Mouse (Mus musculus): ENCODE measurements around the gene Tmem269.

The Tmem269 gene

DNA sequence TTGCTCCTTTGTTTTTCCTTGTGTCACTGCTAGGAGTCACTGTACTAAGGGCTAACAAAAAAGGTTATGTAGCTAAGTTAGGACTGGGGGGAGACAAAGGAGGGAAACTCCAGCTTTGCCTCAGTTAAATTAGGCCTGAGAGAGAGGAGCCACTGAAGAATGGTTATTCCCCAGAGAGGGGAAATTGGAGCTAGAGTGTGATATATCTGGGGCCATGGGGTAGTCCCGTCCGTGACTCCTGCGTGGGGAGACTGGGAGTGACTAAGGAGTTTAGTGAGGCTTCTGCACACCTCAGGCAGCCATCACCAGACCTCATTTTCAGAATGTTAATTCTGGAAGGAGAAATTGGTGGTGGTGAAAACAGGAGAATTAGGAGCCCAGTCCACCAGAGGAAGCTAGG is 16.3 kb upstream of the Tmem269 start:
- DNase-seq = no peak

DNA sequence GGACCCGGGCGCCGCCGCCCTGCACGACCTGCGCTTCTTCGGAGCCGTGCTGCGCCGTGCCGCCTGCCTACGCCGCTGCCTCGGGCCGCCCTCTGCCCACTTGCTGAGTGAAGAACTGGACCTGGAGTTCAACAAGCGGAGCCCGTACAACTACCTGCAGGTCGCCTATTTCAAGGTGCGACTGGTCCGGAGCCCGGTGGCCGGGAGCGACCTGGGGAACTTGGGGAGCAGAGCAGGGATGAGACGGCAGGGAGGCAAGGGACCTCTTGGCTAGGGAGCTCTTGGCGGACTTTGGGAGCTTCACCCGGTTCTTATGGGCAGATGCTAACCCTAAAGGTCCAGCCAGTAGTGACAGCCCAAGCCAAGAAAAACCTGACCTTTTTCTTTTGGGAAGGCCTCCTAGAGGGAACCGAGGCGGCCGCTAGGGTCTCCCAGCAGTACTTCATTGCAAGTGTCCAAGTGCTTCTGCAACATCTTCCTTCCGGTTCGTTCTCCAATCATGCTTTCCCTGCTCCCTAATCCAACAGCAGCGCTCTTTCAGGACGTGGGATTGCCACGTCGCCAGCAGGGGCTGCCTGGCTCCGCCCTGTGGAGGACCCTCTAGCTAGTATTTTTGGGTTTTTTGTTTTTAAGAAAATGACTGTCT is 15.4 kb upstream of the Tmem269 start:
- DNase-seq = no peak

DNA sequence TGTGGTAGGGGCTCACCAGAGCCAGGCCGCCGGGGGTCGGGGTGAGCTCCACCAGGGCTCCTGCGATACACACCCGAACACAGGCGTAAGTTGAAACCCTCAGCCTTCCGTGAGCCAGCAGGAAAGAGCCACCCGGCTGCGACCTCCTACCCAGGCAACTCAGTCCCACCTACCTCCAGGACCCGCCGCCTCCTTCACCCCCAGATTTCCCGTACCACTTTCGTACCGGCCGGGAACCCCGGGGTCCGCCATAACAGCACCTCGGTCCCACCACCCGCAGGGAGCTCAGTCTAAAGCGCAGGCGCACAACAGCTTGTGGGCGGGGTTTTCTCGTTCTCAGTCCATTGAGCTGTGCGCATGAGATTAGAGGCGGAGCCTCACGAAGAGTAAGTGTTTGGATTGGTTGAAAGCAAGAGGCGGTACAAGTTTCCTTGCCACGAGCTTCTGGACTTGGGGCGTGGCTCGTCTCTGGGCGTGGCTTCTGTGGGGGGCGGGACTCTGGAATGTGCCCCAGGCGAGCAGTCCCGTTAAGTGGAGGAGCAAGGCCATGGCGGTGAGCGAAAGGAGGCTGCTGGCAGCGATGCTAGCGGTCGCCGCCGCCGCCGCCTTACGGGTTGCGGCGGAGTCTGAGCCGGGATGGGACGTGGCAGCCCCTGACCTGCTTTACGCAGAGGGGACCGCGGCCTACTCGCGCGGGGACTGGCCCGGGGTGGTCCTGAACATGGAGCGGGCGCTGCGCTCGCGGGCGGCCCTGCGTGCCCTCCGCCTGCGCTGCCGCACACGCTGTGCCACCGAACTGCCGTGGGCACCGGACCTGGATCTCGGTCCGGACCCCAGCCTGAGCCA is 14.6 kb upstream of the Tmem269 start, which contains the start of the genes AU022252 and P3h1:
TSS of gene AU022252 (minus strand) at position 303 of the 846 bp plus-strand sequence.
TSS of gene P3h1 (plus strand) at position 506 of the 846 bp plus-strand sequence.
- DNase-seq = peak; percentile 100

DNA sequence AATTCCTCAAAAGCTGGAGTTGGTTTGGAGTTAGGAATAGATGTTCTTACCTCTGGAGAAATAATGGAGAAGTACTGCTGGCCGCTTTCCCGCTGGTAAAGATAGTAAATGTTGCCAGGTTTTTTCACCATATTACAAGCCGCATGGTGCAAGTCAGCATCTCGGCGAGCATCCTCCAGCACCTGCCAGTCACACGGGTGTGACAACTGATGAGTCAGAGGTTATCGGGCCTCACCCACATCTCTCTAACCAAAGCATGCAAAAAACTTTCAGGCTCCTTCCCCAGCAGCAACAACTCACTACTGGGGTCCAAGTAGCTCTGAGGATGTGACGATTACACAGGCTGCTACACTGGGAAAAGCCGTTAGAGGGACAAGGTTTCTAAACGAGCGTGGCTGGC is 8.7 kb upstream of the Tmem269 start:
- no peak for DNase-seq

DNA sequence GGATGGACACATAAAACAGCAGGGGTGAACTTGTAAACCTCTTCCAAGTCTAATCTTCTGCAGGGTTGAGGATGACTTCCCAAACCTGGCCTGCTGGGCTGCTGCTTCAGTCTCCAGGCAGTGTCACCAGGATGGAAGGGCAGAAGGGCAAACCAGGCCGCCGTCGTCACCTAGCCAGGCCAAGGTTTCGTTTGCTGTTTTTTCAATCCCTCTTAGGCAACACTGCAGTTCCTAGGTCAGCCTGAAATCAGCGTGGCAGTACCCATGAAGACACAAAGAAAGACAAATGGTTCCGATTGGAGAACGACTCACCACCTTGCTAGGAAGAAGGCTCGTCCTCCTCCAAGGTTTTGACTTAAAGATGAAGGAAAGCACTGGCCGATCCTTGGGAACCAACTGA is 7.7 kb upstream of the Tmem269 start:
- no peak for DNase-seq

DNA sequence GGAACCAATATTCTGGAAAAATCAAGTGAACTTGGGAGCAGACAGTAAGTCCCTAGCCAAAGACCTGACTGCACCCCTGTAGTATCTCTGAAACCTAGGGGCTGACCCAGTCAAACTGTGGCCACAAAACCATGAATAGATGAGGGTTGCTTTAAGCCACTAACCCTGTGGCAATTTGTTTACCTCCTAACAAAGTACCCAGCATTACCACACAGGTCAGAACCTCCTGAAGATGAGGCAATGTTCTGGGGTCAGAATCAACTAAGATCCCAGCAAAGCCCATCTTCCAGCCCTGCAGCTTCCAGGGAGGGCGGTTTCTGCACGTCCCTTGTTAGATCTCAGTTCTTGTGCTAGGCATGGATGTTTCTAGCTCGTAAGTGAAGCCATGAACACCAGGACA is 6.5 kb upstream of the Tmem269 start:
- no peak for DNase-seq

DNA sequence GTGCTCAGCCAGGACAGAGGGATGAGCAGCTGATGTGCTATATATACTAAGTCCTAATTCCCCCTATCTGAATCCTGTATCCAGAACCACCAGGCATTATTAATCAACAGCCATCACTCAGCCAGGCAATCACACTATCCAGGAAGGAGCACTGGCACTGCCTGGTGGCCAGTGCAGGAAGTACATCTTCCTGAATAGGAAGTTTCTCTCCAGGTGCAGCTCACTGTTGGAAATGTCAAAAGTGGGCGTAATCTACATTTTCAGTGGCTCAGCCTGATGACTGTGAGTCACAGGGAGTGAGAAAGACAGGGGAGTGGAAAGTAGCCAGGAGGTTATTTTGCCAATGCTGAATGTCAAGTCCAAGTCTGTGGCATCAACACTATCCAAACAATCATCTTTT is 5.7 kb upstream of the Tmem269 start:
- DNase-seq = peak; percentile 11

DNA sequence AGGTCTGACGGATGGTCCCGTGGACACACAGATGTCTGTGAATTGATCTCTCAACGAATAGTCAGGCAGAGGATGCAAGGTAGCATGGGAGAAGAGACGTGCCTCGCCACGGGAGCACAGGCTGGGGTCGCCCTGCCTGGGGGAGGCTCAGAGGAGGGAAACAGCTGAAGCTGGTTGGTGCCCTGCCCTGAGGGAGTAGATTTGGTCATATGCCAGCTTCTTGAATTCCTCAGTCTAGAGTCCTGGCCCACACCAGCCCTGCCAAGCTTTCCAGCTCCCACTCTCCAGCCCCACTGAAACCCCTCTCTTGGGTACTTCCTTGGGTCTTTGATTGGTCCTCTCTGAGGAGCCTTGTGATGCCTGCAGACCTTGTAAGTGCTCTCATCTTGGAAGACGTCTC is 1.4 kb downstream of the Tmem269 start:
- DNase-seq = no peak

DNA sequence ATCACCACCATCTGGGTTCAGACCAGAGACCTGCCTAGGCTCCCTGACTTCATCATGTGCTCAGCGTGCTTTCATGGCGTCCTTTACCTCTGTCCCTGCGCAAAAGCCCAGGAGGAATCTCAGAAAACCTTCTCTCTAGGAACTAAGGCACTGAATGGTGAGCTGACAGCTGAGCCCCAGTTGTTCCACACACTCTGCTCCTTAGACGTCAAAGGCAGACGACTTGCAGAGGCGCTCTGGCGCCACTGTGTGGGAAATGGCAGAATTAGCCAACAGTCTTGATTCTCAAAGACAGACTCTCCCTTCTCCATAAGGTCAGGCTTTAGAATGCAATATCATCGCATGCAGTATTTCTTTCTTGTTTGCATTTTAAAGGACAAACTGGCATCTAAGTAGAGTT is 13.3 kb downstream of the Tmem269 start:
- DNase-seq = peak; percentile 59

DNA sequence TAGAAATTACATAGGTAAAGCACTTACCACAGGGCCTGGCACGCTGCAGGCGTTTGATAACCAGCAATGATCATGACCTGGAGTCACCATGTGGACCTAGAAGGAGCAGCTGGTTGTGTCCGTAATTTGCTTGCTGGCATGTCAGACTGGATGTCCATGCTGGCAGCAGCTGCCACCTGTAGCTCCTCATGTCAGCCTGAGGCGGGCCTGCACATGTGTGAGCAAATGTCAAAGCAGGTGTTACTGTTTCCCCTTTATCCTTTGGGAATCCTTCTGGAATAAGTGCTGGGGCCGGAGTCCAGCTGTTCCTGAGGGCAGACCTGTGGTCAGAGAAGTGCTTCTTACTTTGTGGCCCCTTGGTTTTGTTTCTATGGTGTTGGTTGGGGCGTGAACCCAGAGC is 19.9 kb downstream of the Tmem269 start:
- DNase-seq = no peak

DNA sequence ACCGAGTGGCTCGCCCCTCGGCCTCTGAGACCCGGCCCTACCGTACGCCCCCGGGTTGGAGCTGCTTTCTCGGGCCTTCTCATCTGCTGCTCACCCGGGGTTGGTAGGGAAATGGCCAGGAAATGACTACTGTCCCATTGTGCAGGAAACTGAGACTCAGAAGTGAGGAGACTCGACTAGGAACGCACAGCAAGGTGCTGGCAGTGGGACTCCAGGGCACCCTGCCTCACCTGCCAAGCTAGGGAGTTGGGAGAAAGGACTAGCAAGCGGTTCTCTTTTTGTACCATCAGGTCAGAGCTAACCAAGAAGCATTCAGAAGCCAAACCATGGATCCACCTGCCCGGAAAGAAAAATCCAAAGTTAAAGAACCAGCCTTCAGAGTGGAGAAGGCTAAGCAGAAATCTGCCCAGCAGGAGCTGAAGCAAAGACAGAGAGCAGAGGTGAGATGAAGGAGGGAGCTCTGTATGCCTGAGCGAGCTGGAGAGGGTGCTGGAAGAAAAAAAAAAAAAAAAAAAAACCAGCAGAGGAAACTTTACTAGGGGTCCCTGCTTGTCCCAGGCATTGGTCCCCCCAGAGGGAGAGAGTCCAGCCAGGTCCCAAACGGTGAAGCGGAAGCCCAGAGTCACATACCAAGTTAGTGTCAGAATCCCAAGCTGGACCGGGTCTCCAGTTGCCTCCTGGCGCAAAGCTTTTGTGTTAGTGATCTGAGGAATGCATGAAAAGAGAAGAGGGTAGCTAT is 22.3 kb downstream of the Tmem269 start:
- DNase-seq = no peak

DNA sequence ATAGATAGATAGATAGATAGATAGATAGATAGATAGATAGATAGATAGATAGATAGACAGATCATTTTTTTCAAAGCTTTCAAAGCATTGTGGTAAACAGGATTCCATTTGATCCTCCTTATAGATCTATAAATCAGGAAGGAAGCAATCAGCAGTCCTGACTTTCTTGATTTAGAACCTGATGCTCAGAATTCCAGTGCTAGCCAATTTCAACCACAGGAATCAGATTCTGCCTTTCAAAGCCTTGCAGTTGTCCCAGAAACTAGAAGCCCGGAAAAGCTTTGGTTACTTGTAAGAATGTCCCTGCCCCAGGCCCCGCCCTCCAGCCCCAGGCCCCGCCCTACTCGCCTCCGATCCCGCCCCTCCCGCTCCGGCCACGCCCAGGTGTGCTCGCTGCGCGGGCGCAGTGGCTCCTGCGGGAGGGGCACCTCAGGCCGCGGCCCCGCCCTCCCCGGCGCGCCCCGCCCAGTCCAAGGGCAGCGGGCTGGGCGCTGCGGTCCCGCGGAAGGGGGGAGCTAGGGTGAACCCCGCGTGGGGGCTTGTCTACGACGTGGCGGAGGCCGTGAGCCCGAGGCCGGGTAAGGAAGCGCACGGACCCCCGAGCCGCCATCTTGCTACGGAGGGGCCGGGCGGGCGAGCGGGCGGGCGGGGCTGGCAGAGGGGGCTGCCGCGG is 23.0 kb downstream of the Tmem269 start, which contains the start of gene Svbp:
TSS of gene Svbp (plus strand) at position 398 of the 673 bp plus-strand sequence.
- DNase-seq = peak; percentile 88

DNA sequence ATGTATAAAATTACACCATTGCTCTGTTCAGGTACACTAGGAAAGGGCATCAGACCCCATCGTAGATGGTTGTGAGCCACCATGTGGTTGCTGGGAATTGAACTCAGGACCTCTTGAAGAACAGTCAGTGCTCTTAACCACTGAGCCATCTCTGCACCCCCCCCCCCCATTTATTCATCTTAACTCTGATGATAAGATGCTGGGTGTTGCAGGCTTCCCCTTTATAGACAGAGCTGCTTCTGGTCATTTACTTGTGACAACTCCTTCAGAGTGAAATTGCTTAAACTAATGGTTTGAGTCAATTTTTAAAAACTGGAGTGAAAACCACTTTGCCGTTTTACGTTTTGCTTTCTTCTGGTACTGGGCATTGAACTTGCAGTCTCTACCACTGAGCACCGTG is 25.3 kb downstream of the Tmem269 start:
- DNase-seq = no peak

DNA sequence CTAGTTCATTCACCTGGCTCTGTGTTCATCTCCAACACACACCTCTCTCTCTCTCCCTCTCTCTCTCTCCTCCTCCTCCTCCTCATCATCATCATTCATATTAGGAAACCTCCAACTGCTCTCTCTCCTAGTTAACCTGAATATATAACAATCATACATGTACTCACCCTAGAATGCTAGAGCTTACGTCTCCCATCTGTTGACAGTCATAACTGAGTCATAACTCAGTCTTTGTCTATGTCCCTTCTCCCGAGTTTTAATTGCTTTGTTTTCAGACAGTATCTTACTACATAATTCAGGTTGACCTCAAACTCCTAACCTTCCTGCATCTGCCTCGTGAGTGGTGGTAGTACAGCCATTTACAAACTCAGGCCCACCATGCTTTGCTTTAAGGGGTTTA is 26.7 kb downstream of the Tmem269 start:
- DNase-seq = no peak

DNA sequence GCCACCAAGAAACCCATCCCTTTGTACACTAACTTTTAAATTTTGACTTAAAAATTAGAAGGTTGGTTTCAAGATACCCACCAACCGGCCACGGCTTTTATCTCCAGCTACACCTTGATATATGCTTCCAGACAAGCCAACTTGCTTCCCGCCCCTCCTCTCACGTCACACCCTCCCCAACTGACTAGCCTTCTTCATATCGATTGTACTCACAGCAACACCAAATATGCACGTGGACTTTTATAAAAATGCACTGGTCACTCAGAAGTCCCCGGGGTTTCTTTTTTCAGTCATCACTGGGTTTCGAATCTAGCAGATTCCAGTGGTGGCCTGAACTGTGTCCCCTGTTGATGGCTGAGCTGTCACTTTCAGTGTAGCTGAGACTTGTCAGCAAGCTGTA is 27.4 kb downstream of the Tmem269 start:
- no peak for DNase-seq

DNA sequence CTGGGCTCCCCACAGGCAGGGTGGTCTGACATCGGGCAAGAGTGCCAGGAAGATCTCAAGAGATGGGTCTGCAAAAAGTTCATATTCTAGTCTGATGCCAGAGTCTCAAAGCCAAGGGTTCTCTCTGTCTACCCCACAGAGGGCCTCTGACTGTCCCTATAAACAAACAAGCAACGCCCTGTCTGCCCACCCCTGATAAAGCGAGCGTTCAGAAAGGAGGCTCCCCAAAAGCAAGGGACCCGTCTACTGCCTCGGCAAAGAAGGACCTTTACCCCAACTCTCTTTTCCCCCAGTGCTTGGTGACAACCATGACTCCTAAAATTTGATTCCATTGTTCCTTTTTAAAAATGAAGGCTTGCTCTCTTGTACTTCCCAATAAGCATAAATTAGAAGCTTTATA is 28.2 kb downstream of the Tmem269 start, which contains the start of gene Ermap:
TSS of gene Ermap (minus strand) at position 148 of the 400 bp plus-strand sequence.
- DNase-seq = no peak

DNA sequence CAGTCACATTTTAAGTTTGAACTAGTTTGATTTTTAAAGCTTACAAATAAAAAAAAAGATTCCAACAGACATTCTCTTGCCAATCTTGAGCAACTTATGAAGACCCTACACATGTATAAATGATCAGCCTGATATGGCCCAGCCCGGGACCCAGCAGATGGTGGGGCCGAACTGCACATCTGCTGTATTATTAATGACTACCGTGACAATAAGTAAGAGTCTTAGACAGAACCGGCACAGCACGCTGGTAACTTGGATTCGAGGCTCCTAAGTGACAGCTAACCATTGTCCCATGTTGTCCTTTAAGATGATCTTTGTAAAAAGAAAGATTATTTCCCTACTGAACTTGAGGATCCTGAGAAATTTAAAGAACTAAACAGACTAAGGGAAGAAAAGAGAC is 28.6 kb downstream of the Tmem269 start:
- no peak for DNase-seq

DNA sequence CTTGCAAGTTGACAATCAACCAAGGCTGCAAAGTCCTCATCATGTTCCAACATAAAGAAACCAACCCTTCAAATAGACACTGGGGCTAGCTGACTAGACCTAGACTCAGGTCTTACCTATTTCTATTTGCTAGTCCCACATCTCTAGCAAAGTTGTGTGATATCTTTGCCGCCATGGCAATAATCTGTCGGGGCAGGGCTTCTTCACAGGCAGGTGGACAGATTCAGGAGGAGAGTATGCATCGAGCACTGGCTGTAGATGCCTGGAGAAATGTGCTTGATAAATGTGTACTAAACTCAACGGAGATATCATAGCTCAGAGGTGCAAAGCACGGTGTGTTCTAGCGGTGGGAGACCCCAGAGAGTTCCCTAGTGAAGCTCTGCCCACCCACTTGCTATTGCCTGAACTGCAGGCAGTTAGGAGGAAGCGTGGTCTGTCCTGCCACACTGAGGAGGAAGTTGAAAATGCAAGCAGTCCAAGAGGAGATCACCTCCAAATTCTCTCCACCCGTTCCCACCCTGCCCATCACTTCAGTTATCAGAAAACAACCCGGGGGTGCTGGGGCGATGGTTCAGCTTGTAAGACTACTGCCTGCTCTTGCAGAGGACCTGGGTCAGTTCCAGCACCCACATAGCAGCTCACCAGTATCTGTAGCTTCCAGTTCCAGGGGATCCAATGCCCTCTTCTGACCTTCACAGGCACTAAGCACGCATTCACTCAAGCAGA is 29.8 kb downstream of the Tmem269 start:
- no peak for DNase-seq

DNA sequence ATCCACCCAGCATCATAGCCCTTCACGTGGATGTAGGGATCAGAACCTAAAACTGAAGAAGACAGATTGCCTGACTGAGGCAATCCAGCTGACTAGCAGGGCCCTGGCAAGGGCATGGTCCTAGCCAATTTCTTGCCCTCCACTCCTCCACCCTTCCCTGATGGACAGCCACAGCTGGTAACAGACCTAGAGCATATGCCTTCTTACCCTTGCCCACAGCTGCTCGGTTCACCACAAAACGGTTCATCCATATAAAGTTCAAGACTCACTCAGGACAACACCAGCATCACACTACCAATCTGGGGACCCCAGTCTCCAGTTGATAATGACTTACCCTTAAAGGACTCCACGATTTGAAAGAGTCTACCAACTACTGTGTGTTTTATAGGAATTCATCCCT is 32.2 kb downstream of the Tmem269 start:
- no peak for DNase-seq

DNA sequence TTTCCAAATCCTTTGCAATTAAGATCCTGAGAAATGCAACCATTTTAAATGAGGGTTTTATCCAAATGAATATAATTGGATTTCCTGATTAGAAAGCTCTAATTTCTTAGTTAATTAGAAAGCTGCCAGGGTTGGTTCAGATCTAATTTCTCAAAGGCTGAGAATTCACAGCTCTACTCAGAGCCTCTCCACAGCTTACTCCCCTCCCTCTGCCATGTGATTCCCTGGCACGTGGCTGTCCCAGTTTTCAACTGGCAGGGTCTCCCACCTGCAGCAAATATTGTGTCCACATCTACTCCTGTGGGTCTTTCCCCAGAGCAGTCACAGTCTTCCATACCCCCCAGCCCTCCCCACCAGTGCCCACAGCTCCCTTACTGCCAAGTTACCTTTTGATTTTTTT is 34.5 kb downstream of the Tmem269 start:
- no peak for DNase-seq

DNA sequence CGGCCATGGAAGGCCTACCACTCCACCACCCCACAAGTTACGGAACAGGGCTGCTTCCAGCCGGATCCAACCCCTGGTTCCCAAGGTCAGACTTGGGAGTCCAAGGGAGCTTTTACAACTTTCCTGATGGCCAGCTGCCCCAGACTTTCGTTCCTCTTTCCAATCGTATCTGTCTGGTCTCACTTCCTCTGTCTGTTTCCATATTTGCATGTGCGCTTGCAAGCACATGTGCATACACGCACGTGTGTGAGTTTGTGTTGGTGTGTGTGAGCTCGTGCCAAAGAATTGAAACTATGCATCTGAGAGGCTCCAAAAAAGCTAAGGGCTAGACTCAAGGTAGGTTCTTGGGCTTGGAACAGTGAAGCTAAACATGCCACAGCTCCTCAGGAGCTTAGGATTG is 36.6 kb downstream of the Tmem269 start:
- no peak for DNase-seq

DNA sequence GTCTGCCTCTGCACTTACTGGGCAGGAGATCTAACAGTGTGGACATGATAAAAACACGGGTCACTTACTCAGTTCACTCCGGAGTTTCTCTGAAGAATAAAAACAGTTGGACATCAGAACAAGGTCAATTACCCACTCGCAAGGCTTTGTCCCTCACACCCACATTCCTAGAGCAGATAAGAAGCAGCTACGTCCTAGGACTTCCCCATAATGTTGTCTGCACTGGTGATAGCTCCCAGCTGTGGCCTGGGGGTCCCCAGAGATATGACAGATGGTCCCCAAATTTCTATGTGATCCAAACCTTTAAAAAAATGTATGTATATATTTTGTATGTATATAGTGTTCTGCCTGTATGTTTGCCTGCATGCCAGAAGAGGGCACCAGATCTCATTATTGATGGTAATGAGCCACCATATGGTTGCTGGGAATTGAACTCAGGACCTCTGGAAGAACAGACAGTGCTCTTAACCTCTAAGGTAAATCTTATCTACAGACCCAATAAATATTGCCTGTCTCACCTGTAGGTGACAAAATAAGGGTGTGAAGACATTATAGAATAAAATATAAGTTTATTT is 37.8 kb downstream of the Tmem269 start:
- no peak for DNase-seq
